Mouse (Mus musculus) left cerebral cortex, adult 11 months (tissue): ENCODE measurements around the gene Olfm3.

Experiments used
- DNase-seq: peaks from one replicate; pipeline ENCODE4 v3.0.0; 2022; ENCODE audit warnings: low spot score

Olfm3 gene

GRCm38 (mm10) chr3:115080428-115081181 is 176.7 kb downstream of the Olfm3 start:
- DNase-seq = no peak

- no peak for DNase-seq
Measured at GRCm38 (mm10) chr3:115081371-115081770, 177.5 kb downstream of the Olfm3 start.

GRCm38 (mm10) chr3:115082947-115083346 is 179.1 kb downstream of the Olfm3 start:
- DNase-seq = no peak

- DNase-seq = no peak
Measured at GRCm38 (mm10) chr3:115088281-115088680, 184.4 kb downstream of the Olfm3 start.

GRCm38 (mm10) chr3:115090670-115091069 is 186.8 kb downstream of the Olfm3 start:
- DNase-seq = no peak

- no peak for DNase-seq
Measured at GRCm38 (mm10) chr3:115095496-115095895, 191.6 kb downstream of the Olfm3 start.

GRCm38 (mm10) chr3:115099590-115099989 is 195.7 kb downstream of the Olfm3 start:
- no peak for DNase-seq

GRCm38 (mm10) chr3:115104155-115104801 is 200.4 kb downstream of the Olfm3 start:
- no peak for DNase-seq

GRCm38 (mm10) chr3:115104802-115105493 is 201.1 kb downstream of the Olfm3 start:
- no peak for DNase-seq

- no peak for DNase-seq
Measured at GRCm38 (mm10) chr3:115145722-115146121, 241.8 kb downstream of the Olfm3 start.

- no peak for DNase-seq
Measured at GRCm38 (mm10) chr3:115146244-115146643, 242.4 kb downstream of the Olfm3 start.

- DNase-seq = no peak
Measured at GRCm38 (mm10) chr3:115158903-115159473, 255.1 kb downstream of the Olfm3 start.

- DNase-seq = no peak
Measured at GRCm38 (mm10) chr3:115174625-115175024, 270.7 kb downstream of the Olfm3 start.
